Mouse (Mus musculus) spleen, adult 18-20 months (tissue): ENCODE results near the gene Efna2.

ENCODE experiments used
- DNase-seq, 2 experiments: peaks; one replicate each; pipeline ENCODE4 v3.0.0; 2022; ENCODE audit warnings: mixed read lengths in 2 of 2

Gene Efna2

DNA sequence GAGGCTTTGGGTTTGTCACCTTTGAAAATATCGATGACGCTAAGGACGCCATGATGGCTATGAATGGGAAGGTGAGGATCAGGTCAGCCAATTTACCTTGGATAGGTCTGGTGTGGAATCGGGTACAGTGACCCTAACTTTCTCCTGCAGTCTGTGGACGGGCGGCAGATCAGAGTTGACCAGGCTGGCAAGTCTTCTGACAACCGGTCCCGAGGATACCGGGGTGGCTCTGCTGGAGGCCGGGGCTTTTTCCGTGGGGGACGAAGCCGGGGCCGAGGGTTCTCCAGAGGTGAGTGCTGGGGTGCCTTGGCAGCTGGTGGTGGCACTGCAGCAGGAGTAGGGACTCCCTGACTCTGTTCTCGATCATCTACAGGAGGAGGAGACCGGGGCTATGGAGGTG lies 9.2 kb upstream of the Efna2 start:
- no peak for DNase-seq

GRCm38 (mm10) chr10:80170601-80171021 lies 8.7 kb upstream of the Efna2 start:
- no peak for DNase-seq

GRCm38 (mm10) chr10:80171252-80171651 lies 8.0 kb upstream of the Efna2 start:
- DNase-seq: no peak

GRCm38 (mm10) chr10:80171760-80172526 lies 7.3 kb upstream of the Efna2 start:
- peak in 1 of 2 experiments; percentile 28 for DNase-seq

DNA sequence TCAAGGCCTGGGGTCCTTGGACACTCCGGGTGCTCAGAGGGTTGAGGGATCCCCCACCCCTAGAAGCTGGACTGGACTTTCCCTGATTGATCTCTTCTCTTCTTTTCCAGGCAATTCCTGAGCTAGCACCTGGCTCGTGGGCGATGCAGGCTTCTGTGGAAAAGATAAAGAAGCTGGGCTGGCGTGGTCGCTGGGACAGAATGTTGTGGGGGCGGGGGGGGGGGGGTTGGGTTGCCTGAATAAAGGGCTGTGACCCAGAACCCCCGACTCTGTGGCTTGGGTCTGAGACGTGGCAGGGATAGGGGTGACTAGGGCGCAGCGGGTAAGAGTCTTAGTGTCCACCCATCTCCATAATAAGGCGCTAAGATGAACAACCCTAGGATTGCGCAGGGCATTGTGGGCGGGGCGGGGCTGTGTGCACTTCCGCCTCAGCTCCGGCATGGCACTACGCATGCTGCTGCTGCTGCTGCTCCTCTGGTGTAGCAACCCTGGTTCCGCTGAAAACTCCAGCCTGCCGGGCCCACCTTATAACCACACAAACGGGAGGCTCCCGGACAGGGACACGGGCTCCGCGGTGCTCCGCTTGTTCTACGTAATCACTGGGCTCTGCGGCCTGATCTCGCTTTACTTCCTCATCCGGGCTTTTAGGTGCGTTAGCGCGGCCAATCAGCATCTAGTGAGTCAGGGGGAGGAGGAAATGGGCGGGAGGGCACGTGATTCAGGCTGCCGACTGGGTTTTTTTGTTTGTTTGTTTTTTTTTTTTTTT lies 6.6 kb upstream of the Efna2 start, which contains the start of gene 1600002K03Rik:
1600002K03Rik (plus strand) TSS at position 418 of the 766 bp plus-strand sequence.
- DNase-seq: peak; percentile 84 to 89

DNA sequence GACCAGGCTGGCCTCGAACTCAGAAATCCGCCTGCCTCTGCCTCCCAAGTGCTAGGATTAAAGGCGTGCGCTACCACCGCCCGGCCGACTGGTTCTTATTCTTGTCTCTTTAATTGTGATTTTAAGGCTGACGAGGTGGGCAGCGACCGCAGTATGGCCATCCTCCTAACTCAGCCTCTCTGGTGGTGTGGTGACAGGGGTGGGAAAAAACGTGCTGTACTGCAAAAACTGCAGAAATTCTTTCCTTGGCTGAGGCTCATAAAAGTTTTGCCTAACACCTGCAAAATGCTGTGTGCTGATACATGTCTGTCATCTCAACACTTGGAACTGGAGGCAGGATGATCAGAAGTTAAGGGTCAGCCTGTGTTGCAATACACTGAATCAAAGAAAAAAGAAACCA lies 5.9 kb upstream of the Efna2 start:
- DNase-seq: no peak

- DNase-seq: no peak
Observed at GRCm38 (mm10) chr10:80173955-80174640, 5.2 kb upstream of the Efna2 start.

DNA sequence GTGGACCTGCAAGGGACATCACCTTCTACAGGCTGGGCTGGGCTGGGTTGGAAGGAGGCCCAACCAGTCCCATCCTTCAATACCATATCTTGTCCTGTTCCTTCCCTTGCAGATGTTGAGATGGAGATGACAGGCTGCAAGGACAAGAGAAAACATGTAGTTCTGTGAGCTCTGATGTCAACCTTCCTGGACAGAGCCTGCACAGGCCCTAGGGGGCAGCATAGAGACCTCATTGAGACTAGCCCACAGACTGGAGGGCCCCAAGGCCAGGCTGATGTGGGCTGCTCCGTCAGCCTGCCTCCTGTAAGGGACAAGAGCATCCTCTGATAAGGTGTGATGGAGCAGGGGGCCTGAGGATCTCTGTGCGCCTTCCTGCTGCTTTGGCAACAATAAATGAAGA lies 4.6 kb upstream of the Efna2 start:
- DNase-seq: peak in 1 of 2 experiments; percentile 58

GRCm38 (mm10) chr10:80175536-80176269 lies 3.6 kb upstream of the Efna2 start:
- DNase-seq: no peak

GRCm38 (mm10) chr10:80176270-80176834 lies 2.9 kb upstream of the Efna2 start:
- no peak for DNase-seq

- DNase-seq: no peak
Observed at GRCm38 (mm10) chr10:80177441-80178279, 1.6 kb upstream of the Efna2 start.

- no peak for DNase-seq
Observed at GRCm38 (mm10) chr10:80180288-80180687, 1.0 kb downstream of the Efna2 start.

- DNase-seq: no peak
Observed at GRCm38 (mm10) chr10:80180823-80181222, 1.5 kb downstream of the Efna2 start.

GRCm38 (mm10) chr10:80182547-80182946 lies 3.3 kb downstream of the Efna2 start:
- no peak for DNase-seq

- no peak for DNase-seq
Observed at GRCm38 (mm10) chr10:80186649-80187048, 7.4 kb downstream of the Efna2 start.

GRCm38 (mm10) chr10:80187739-80188138 lies 8.5 kb downstream of the Efna2 start:
- DNase-seq: no peak

GRCm38 (mm10) chr10:80188453-80189024 lies 9.3 kb downstream of the Efna2 start:
- no peak for DNase-seq

DNA sequence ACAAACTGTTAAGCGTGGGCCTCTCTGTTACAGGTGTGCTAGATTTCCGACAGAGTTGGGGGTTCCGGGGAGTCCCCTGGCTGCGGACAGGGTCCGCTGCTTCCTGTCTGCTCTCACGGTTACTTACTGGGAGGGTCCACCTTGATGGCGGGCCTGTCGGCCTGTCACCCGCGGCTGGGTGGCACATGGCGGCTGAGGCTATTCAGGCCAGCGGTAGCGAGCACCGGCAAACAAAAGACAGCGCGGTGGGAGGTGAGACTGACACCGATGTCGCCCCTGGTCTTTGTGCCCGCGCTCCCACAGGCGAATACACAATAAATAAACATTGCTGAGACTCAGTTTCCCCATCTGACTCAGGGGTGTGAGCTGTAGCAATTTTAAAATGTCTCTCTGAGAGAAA lies 10.7 kb downstream of the Efna2 start:
- no peak for DNase-seq

- DNase-seq: no peak
Observed at GRCm38 (mm10) chr10:80190491-80191051, 11.3 kb downstream of the Efna2 start.

DNA sequence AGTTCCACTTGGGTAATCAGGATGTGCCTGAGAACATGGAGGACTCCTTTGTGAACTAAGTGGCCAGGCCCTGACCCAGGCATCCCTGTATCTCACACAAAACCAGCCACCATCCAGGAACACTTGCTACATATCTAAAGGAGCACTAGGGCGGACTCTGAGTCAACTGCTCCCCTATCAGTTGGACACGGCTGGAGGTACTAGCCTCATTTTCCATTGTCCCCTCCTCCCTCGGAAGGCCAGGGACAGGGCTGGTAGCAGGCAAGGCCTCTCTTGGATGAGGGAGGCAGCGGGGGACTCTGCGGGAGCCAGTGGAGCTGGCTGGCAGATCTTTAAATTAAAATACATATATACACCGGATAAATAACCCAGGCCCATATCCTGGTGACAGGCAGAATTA lies 14.7 kb downstream of the Efna2 start:
- DNase-seq: no peak

- no peak for DNase-seq
Observed at GRCm38 (mm10) chr10:80194441-80194840, 15.2 kb downstream of the Efna2 start.
